Mouse (Mus musculus) hindbrain, postnatal 0 days (tissue): ENCODE measurements at regions not wholly inside any gene's neighbourhood (a gene's known extent, or its start where the extent isn't known, plus 50 kb on each side); places are given as distances from the start of the nearest gene placed in this dataset.
"Not testable (repeated sequence)": the region's sequence is repeated elsewhere in the genome, so short reads cannot be mapped to it uniquely, and the experiment has no call there.

ENCODE experiments used
- ATAC-seq: fragments of 200-750 bp; cut with Nextera tagmentation; 2 replicates; pipeline ENCODE4 v1.8.0; 2017; ENCODE audit warnings: mild to moderate bottlenecking, moderate TSS enrichment, moderate library complexity
- DNase-seq: peaks from one replicate; pipeline ENCODE4 v3.0.0-alpha.2; 2015; ENCODE audit warnings: low spot score
- H3K27ac ChIP-seq: fragments of 300-500 bp; sonication (generic); 2 replicates; pipeline ENCODE4 v1.5.1; 2014; ENCODE audit warnings: mild to moderate bottlenecking
- H3K27me3 ChIP-seq: fragments of 300-500 bp; sonication (generic); 2 replicates; pipeline ENCODE4 v1.6.1; 2014; ENCODE audit warnings: low read length, mixed read lengths; ENCODE audit not compliant: insufficient read depth
- H3K36me3 ChIP-seq: fragments of 300-500 bp; sonication (generic); 2 replicates; pipeline ENCODE4 v1.6.1; 2014; ENCODE audit warnings: low read length, mixed read lengths; ENCODE audit not compliant: insufficient read depth
- H3K4me1 ChIP-seq: fragments of 300-500 bp; sonication (generic); 2 replicates; pipeline ENCODE4 v1.6.1; 2014; ENCODE audit warnings: antibody characterized with exemption, low read length, mixed read lengths; ENCODE audit not compliant: insufficient read depth
- H3K4me2 ChIP-seq: fragments of 300-500 bp; sonication (generic); 2 replicates; pipeline ENCODE4 v1.6.1; 2014; ENCODE audit warnings: low read depth, mild to moderate bottlenecking, low read length, moderate library complexity, mixed read lengths
- H3K4me3 ChIP-seq: fragments of 300-500 bp; sonication (generic); 2 replicates; pipeline ENCODE4 v1.5.1; 2014; ENCODE audit warnings: low read length
- H3K9ac ChIP-seq: fragments of 300-500 bp; sonication (generic); replicated peaks from 2 replicates; pipeline ENCODE4 v1.6.1; 2014; ENCODE audit warnings: mild to moderate bottlenecking, low read length, moderate library complexity, mixed read lengths
- H3K9me3 ChIP-seq: fragments of 300-500 bp; sonication (generic); 2 replicates; pipeline ENCODE4 v1.6.1; 2016; ENCODE audit warnings: low read length, mixed read lengths
- CTCF ChIP-seq: IDR thresholded peaks from 2 replicates; pipeline ENCODE4 v1.5.1; 2016; ENCODE audit warnings: antibody characterized with exemption, control low read depth, low read depth
- WGBS: fragments of 180-500 bp; shearing (Covaris S2); extraction: QIAGEN DNeasy Blood & Tissue Kit; methylation state at CpG from one replicate; pipeline ENCODE4 v1.1.7; 2014; 5-methylcytosine and 5-hydroxymethylcytosine counted together

GRCm38 (mm10) chrX:40707176-40707575 lies 693.5 kb upstream of the Gria3 start:
- H3K27ac ChIP-seq, H3K4me2 ChIP-seq, H3K9me3 ChIP-seq, ATAC-seq, H3K27me3 ChIP-seq, H3K4me1 ChIP-seq, H3K4me3 ChIP-seq, H3K9ac ChIP-seq, DNase-seq, H3K36me3 ChIP-seq: not testable (repeated sequence)
- 50% methylated on average over 1 of the region's 1 CpGs for WGBS

DNA sequence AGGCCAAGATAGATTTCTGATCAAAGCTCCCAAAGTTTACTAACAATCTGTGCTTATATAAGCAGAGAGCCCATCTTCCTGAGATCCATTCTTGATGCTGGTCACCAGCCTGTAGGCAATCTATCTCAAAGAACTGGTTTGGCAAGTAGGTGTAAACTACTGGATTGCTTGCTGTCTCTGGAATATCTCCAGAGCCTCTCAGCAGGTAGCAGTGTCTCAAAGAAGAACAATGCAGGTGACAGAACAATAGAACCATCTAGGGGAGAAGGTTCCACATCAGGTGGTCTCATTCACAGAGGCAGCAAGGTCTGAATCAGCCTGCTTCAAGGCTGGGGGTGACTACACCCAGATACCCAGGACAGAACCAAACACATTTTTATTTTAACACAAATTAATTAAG lies 692.0 kb upstream of the Gria3 start:
- no peak for TF ChIP-seq CTCF
- H3K27ac ChIP-seq, result no peak overlapping the region
- H3K27me3 ChIP-seq, result no peaks in the 10 kb centered on the region
- no peaks in the 10 kb centered on the region for H3K36me3 ChIP-seq
- no peaks in the 10 kb centered on the region for H3K4me1 ChIP-seq
- H3K9me3 ChIP-seq, result no peaks in the 10 kb centered on the region
- ATAC-seq (no peak), DNase-seq (no peak)
- H3K4me2 ChIP-seq, result no peak overlapping the region
- H3K9ac ChIP-seq, result no peak overlapping the region
- no peak overlapping the region for H3K4me3 ChIP-seq

DNA sequence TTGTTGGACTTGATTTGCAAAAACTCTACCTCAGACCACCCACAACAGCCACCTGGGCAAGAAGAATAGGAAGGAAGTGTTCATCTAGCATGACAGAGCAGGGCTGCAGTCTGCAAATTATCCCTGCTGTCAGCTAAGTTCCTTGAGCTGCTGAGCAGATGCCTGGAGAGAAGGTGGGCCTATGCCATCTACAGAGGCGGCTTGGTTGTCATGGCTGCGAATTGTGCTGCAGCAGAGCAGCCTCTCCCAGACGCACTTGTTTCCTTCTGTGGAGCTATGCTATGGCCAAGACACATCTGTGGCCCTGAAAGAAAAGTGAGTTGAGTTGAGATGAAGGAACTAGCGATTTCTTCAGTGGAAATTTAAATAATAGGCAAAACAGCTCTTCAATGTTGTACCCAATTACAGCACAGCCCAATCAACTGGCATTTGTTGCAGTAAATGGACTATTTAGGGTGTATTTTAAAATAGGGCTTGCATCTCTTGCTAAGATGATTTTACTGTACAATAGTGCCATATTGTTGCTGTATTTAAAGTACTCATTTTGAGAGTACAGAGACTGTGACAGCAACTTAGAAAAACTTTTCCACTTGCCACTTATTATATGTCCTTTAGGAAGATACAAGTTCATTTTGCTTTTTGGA lies 659.8 kb upstream of the Gria3 start:
- Histone ChIP-seq H3K27ac (no peak overlapping the region), H3K9ac (no peak overlapping the region), H3K9me3 (no peaks in the 10 kb centered on the region), H3K27me3 (no peaks in the 10 kb centered on the region), H3K4me2 (no peak overlapping the region), H3K36me3 (no peaks in the 10 kb centered on the region), H3K4me1 (no peaks in the 10 kb centered on the region), H3K4me3 (no peak overlapping the region)
- peak; percentile 1 for DNase-seq
- 39% methylated on average over 4 of the region's 4 CpGs for WGBS
- no peak for TF ChIP-seq CTCF
- ATAC-seq, result no peak
